Comparison of ENCODE assay signal across 8 mouse cellular contexts in the genomic region with DNA sequence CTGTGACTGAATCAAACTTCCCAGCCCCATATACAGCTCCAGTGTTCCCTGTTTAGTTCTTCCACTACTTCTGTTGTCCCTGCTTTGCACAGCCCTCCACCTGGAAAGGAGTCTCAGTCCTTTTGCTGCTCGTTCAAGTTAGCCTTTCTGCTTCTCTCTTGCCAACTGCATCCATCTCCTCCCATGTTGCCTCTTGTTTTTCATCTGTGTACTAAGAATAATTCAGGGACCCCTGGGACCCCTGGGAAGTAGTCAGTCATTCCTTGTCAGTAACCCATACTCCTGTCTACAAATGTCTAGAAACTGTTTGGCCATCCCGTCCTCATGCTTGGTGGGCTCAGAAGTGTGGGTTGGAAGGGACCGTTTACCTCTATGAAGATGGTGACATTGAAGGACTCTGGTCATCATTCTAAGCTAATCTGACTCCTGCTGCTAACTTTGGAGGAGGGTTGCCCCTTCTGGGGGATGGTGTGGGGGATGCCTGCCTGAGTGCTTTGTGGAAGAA. TPM values are rescaled to one million over a fixed set of nuclear protein-coding genes. Genes with fewer than 3 reads are reported as not detected.
DNase-seq lines count a peak whose midpoint lies in the region; ATAC-seq and TF ChIP-seq lines count a peak whose summit lies in the region.

No protein-coding gene starts in this region.

- H3K79me2 ChIP-seq in CH12.LX (replicated peaks; ENCODE audit: control insufficient read depth, extremely low read depth, insufficient read depth, poor library complexity, severe bottlenecking), result peaks cover 54% of the 10 kb centered on the region

- no peak for TF ChIP-seq EP300 in CH12.LX (IDR thresholded peaks at IDR 0.05; ENCODE audit: low read length)
- TF ChIP-seq EP300 in liver, embryonic 14.5 days (IDR thresholded peaks at IDR 0.05; ENCODE audit: low read depth), result no peak

- H3K9me3 ChIP-seq in CH12.LX (replicated peaks; ENCODE audit: low read length), result peaks cover 4% of the 10 kb centered on the region
- H3K9me3 ChIP-seq in forebrain, embryonic 13.5 days (replicated peaks), result no peaks in the 10 kb centered on the region
- no peaks in the 10 kb centered on the region for H3K9me3 ChIP-seq in liver, embryonic 14.5 days (ENCODE audit: control insufficient read depth, low read length)

- no peak for TF ChIP-seq CTCF in CH12.LX (conservative IDR thresholded peaks at IDR 0.05 in 1 of 2, IDR thresholded peaks at IDR 0.05 in 1 of 2; ENCODE audit: low read depth in 2 of 2, low read length in 2 of 2)
- no peak for TF ChIP-seq CTCF in liver, embryonic 14.5 days (IDR thresholded peaks at IDR 0.05; ENCODE audit: low read depth)

- no peak for TF ChIP-seq RAD21 in CH12.LX (IDR thresholded peaks at IDR 0.05; ENCODE audit: low read depth, low read length)

- H3K4me1 ChIP-seq in CH12.LX (ENCODE audit: control insufficient read depth in 1 of 2, insufficient read depth in 2 of 2), result peaks cover 11 to 65% of the 10 kb centered on the region in 2 experiments
- peaks cover 23% of the 10 kb centered on the region for H3K4me1 ChIP-seq in forebrain, embryonic 13.5 days
- peaks cover 36 to 50% of the 10 kb centered on the region in 2 experiments for H3K4me1 ChIP-seq in liver, embryonic 14.5 days (replicated peaks; ENCODE audit: control insufficient read depth in 2 of 2, insufficient read depth in 2 of 2, low read length in 1 of 2)

- peak; percentile 3; the same call in 1 of the 2 replicates for TF ChIP-seq POLR2A in CH12.LX (IDR thresholded peaks at IDR 0.05; ENCODE audit: low read depth, low read length)

- 33% methylated on average over 3 of the region's 3 CpGs for WGBS in forebrain, embryonic 13.5 days
- 43% methylated on average over 3 of the region's 3 CpGs for WGBS in liver, embryonic 14.5 days (ENCODE audit: insufficient replicate concordance)

- peak overlapping the region; percentile 87 to 98 (median 89) for H3K4me3 ChIP-seq in CH12.LX (replicated peaks in 1 of 3; ENCODE audit: low read depth in 2 of 3, low read length in 2 of 3, poor library complexity in 1 of 3)
- H3K4me3 ChIP-seq in forebrain, embryonic 13.5 days, result peak overlapping the region; percentile 80
- H3K4me3 ChIP-seq in liver, embryonic 14.5 days (ENCODE audit: insufficient read depth in 1 of 2, low read depth in 2 of 2, low read length in 2 of 2), result peak overlapping the region; percentile 79 to 92

- peak overlapping the region; percentile 96 for H3K9ac ChIP-seq in CH12.LX (ENCODE audit: insufficient read depth, low read depth)
- peak overlapping the region; percentile 95 for H3K9ac ChIP-seq in forebrain, embryonic 13.5 days
- peak overlapping the region; percentile 95 for H3K9ac ChIP-seq in liver, embryonic 14.5 days (replicated peaks)

- peak overlapping the region; percentile 72 for H3K27ac ChIP-seq in CH12.LX (ENCODE audit: insufficient read depth, low read depth)
- no peak overlapping the region for H3K27ac ChIP-seq in forebrain, embryonic 13.5 days
- peak overlapping the region; percentile 97 for H3K27ac ChIP-seq in liver, embryonic 14.5 days

- in situ Hi-C loops in CH12.LX (cut with MboI; ENCODE audit: low pct_ligation_motif_present, low pct_unique_long_range_greater_than_20kb, low sequenced_read_pairs), result no loop called here

- H3K27me3 ChIP-seq in CH12.LX (replicated peaks), result no peaks in the 10 kb centered on the region
- H3K27me3 ChIP-seq in forebrain, embryonic 13.5 days, result no peaks in the 10 kb centered on the region
- no peaks in the 10 kb centered on the region for H3K27me3 ChIP-seq in liver, embryonic 14.5 days (ENCODE audit: control insufficient read depth, insufficient read depth, low read length)

- H3K4me2 ChIP-seq in CH12.LX (ENCODE audit: insufficient read depth, low read depth, poor library complexity, severe bottlenecking), result peak overlapping the region; percentile 89
- H3K4me2 ChIP-seq in forebrain, embryonic 13.5 days, result peak overlapping the region; percentile 87
- peak overlapping the region; percentile 90 for H3K4me2 ChIP-seq in liver, embryonic 14.5 days (ENCODE audit: low read depth)

- DNase-seq in heart, adult 11 months, result peak; percentile 88
- no peak for DNase-seq in heart, adult 9 months (ENCODE audit: low spot score in 2 of 2)
- DNase-seq in CH12.LX (ENCODE audit: extremely low read depth), result no peak
- no peak for DNase-seq in liver, embryonic 14.5 days (ENCODE audit: low read depth in 3 of 3, low spot score in 3 of 3)
- DNase-seq in T-cell, adult 2 months (ENCODE audit: low spot score), result no peak
- no peak for DNase-seq in thymus, postnatal 4 days
- no peak for DNase-seq in frontal cortex, postnatal 14 days (ENCODE audit: low spot score in 2 of 2)

- dilution Hi-C loops in CH12.LX (cut with MboI; ENCODE audit: extremely low pct_ligation_motif_present, extremely low pct_unique_long_range_greater_than_20kb, low sequenced_read_pairs), result no loop called here

- ATAC-seq in forebrain, embryonic 13.5 days, result no peak
- no peak for ATAC-seq in liver, embryonic 14.5 days (ENCODE audit: insufficient read depth)

- H3K36me3 ChIP-seq in CH12.LX (replicated peaks in 1 of 2; ENCODE audit: control insufficient read depth in 1 of 2, insufficient read depth in 1 of 2, low read length in 1 of 2), result peaks cover 4 to 24% of the 10 kb centered on the region in 2 experiments
- no peaks in the 10 kb centered on the region for H3K36me3 ChIP-seq in forebrain, embryonic 13.5 days (ENCODE audit: poor library complexity, severe bottlenecking)
- H3K36me3 ChIP-seq in liver, embryonic 14.5 days (replicated peaks; ENCODE audit: control insufficient read depth, insufficient read depth, low read depth), result peaks cover 5% of the 10 kb centered on the region

TF ChIP-seq in CH12.LX, 34 proteins besides CTCF, POLR2A, EP300 and RAD21:
- TF ChIP-seq BHLHE40 (IDR thresholded peaks at IDR 0.05; ENCODE audit: low read depth, low read length), result no peak
- peak; percentile 71 for TF ChIP-seq MXI1 (IDR thresholded peaks at IDR 0.05; ENCODE audit: low read depth, low read length)
- TF ChIP-seq SIN3A (IDR thresholded peaks at IDR 0.05; ENCODE audit: low read length), result 0 out of 2 replicates have a peak, but pooled peaks have one; percentile 19
- TF ChIP-seq MYC (IDR thresholded peaks at IDR 0.05; ENCODE audit: low read depth, low read length), result no peak
- TF ChIP-seq MAX (IDR thresholded peaks at IDR 0.05; ENCODE audit: low read length), result no peak
- TF ChIP-seq ZMIZ1 (IDR thresholded peaks at IDR 0.05; ENCODE audit: low read depth, low read length), result peak; percentile 46; the same call in 1 of the 2 replicates
- TF ChIP-seq GABPA (IDR thresholded peaks at IDR 0.05; ENCODE audit: insufficient replicate concordance, low read depth, low read length), result no peak
- TF ChIP-seq NRF1 (IDR thresholded peaks at IDR 0.05; ENCODE audit: low read depth, low read length), result no peak
- no peak for TF ChIP-seq JUND (conservative IDR thresholded peaks at IDR 0.05; ENCODE audit: low read depth, low read length)
- no peak for TF ChIP-seq ELF1 (IDR thresholded peaks at IDR 0.05; ENCODE audit: low read depth, low read length)
- no peak for TF ChIP-seq PAX5 (IDR thresholded peaks at IDR 0.05; ENCODE audit: low read length)
- no peak for TF ChIP-seq USF1 (IDR thresholded peaks at IDR 0.05; ENCODE audit: low read depth, low read length)
TF ChIP-seq in CH12.LX: peak in this region for 3.

RNA-seq across cellular contexts. Expression of a gene that starts 1.1 kb away (rescaled TPM):
- 14.6 and 16.9 TPM in 2 replicates for total RNA-seq in CH12.LX (2012; rRNA removed)
- 16.4 and 17.0 TPM in 2 replicates for total RNA-seq in CH12.LX (2014; rRNA removed)
- 41.4 and 44.5 TPM in 2 replicates for polyA plus RNA-seq in CH12.LX (2012; ENCODE audit: insufficient read length, low read depth)
- polyA plus RNA-seq in forebrain, embryonic 13.5 days (2015; fragmentation: Nextera tagmentation; extraction: Ambion mirVana), result 17.1 and 18.1 TPM in 2 replicates
- 10.6 and 11.7 TPM in 2 replicates for polyA plus RNA-seq in liver, embryonic 14.5 days (2012; rRNA removed)
- 9.6 and 11.8 TPM in 2 replicates for polyA plus RNA-seq in liver, embryonic 14.5 days (2014; fragmentation: Nextera tagmentation; extraction: Ambion mirVana)

RNA-seq across cellular contexts. Expression of a gene that starts 18.5 kb away (rescaled TPM):
- total RNA-seq in CH12.LX (2012; rRNA removed) (14.3 and 14.4 TPM in 2 replicates), CH12.LX (2014; rRNA removed) (6.6 and 6.8 TPM in 2 replicates)
- 6.4 and 7.0 TPM in 2 replicates for polyA plus RNA-seq in CH12.LX (2012; ENCODE audit: insufficient read length, low read depth)
- 8.8 and 10.3 TPM in 2 replicates for polyA plus RNA-seq in forebrain, embryonic 13.5 days (2015; fragmentation: Nextera tagmentation; extraction: Ambion mirVana)
- 2.5 and 2.8 TPM in 2 replicates for polyA plus RNA-seq in liver, embryonic 14.5 days (2012; rRNA removed)
- polyA plus RNA-seq in liver, embryonic 14.5 days (2014; fragmentation: Nextera tagmentation; extraction: Ambion mirVana), result 1.3 and 1.5 TPM in 2 replicates
